Mouse (Mus musculus): ENCODE data around the gene Vwce. TPM values are rescaled to one million over a fixed set of nuclear protein-coding genes. Genes with fewer than 3 reads are reported as not detected.

Vwce gene
- polyA plus RNA-seq, 1 experiment, result not detected

GRCm38 (mm10) chr19:10710751-10711150 is 76.7 kb downstream of the Vwce start:
- TF ChIP-seq CTCF (IDR thresholded peaks at IDR 0.05; ENCODE audit: low read depth, low read length), result no peak
- TF ChIP-seq POLR2A (IDR thresholded peaks at IDR 0.05; ENCODE audit: borderline replicate concordance, low read depth, low read length), result no peak
- Histone ChIP-seq H3K4me3 (ENCODE audit: insufficient read depth, low read length) (no peak overlapping the region), H3K4me1 (ENCODE audit: control insufficient read depth, insufficient read depth, low read length) (peaks cover 21% of the 10 kb centered on the region), H3K27ac (ENCODE audit: insufficient read depth, low read depth, low read length) (no peak overlapping the region)

- no peak for TF ChIP-seq CTCF (IDR thresholded peaks at IDR 0.05; ENCODE audit: low read depth, low read length)
- H3K27ac ChIP-seq (ENCODE audit: insufficient read depth, low read depth, low read length), result no peak overlapping the region
- H3K4me3 ChIP-seq (ENCODE audit: insufficient read depth, low read length), result no peak overlapping the region
- peaks cover 24% of the 10 kb centered on the region for H3K4me1 ChIP-seq (ENCODE audit: control insufficient read depth, insufficient read depth, low read length)
These were observed 78.2 kb downstream of the Vwce start for GRCm38 (mm10) chr19:10712194-10712593.

GRCm38 (mm10) chr19:10712646-10713045 is 78.6 kb downstream of the Vwce start:
- H3K27ac ChIP-seq (ENCODE audit: insufficient read depth, low read depth, low read length), result no peak overlapping the region
- TF ChIP-seq CTCF (IDR thresholded peaks at IDR 0.05; ENCODE audit: low read depth, low read length), result no peak

GRCm38 (mm10) chr19:10713551-10713950 is 79.5 kb downstream of the Vwce start:
- Histone ChIP-seq H3K27ac (ENCODE audit: insufficient read depth, low read depth, low read length) (no peak overlapping the region), H3K4me3 (ENCODE audit: insufficient read depth, low read length) (no peak overlapping the region), H3K4me1 (ENCODE audit: control insufficient read depth, insufficient read depth, low read length) (peaks cover 26% of the 10 kb centered on the region)
- TF ChIP-seq CTCF (IDR thresholded peaks at IDR 0.05; ENCODE audit: low read depth, low read length) (no peak), POLR2A (IDR thresholded peaks at IDR 0.05; ENCODE audit: borderline replicate concordance, low read depth, low read length) (no peak)

More at GRCm38 (mm10) chr19:10712646-10713045, 78.6 kb downstream of the Vwce start:
- Histone ChIP-seq H3K4me3 (ENCODE audit: insufficient read depth, low read length) (no peak overlapping the region), H3K4me1 (ENCODE audit: control insufficient read depth, insufficient read depth, low read length) (peaks cover 24% of the 10 kb centered on the region)

GRCm38 (mm10) chr19:10714168-10714567 is 80.2 kb downstream of the Vwce start:
- no peak overlapping the region for H3K27ac ChIP-seq (ENCODE audit: insufficient read depth, low read depth, low read length)
- no peak overlapping the region for H3K4me3 ChIP-seq (ENCODE audit: insufficient read depth, low read length)
- peaks cover 24% of the 10 kb centered on the region for H3K4me1 ChIP-seq (ENCODE audit: control insufficient read depth, insufficient read depth, low read length)
- TF ChIP-seq POLR2A (IDR thresholded peaks at IDR 0.05; ENCODE audit: borderline replicate concordance, low read depth, low read length) (no peak), CTCF (IDR thresholded peaks at IDR 0.05; ENCODE audit: low read depth, low read length) (no peak)

GRCm38 (mm10) chr19:10714682-10715475 is 80.9 kb downstream of the Vwce start:
- TF ChIP-seq POLR2A (IDR thresholded peaks at IDR 0.05; ENCODE audit: borderline replicate concordance, low read depth, low read length) (no peak), CTCF (IDR thresholded peaks at IDR 0.05; ENCODE audit: low read depth, low read length) (peak; percentile 50)
- H3K4me3 ChIP-seq (ENCODE audit: insufficient read depth, low read length), result no peak overlapping the region
- H3K27ac ChIP-seq (ENCODE audit: insufficient read depth, low read depth, low read length), result no peak overlapping the region
- H3K4me1 ChIP-seq (ENCODE audit: control insufficient read depth, insufficient read depth, low read length), result peaks cover 19% of the 10 kb centered on the region

- Histone ChIP-seq H3K27ac (ENCODE audit: insufficient read depth, low read depth, low read length) (no peak overlapping the region), H3K4me3 (ENCODE audit: insufficient read depth, low read length) (no peak overlapping the region), H3K4me1 (ENCODE audit: control insufficient read depth, insufficient read depth, low read length) (peaks cover 19% of the 10 kb centered on the region)
- TF ChIP-seq CTCF (IDR thresholded peaks at IDR 0.05; ENCODE audit: low read depth, low read length) (no peak), POLR2A (IDR thresholded peaks at IDR 0.05; ENCODE audit: borderline replicate concordance, low read depth, low read length) (no peak)
These were observed 81.5 kb downstream of the Vwce start for GRCm38 (mm10) chr19:10715476-10715875.

Other genes with a start within 250 kb of the Vwce start
- gene Syt7, start 245.1 kb upstream of the Vwce start, polyA plus RNA-seq (2012; ENCODE audit: insufficient read depth, insufficient read length, missing spikeins), result not detected in 2 replicates
- gene Lrrc10b, start 176.7 kb upstream of the Vwce start, polyA plus RNA-seq (2012; ENCODE audit: insufficient read depth, insufficient read length, missing spikeins), result not detected in 2 replicates
- 0.54 TPM in 1 of 2 replicates, not detected in the other for gene Ppp1r32, start 151.3 kb upstream of the Vwce start, polyA plus RNA-seq (2012; ENCODE audit: insufficient read depth, insufficient read length, missing spikeins)
- 62.0 and 62.8 TPM in 2 replicates for gene Cpsf7, start 108.9 kb upstream of the Vwce start, polyA plus RNA-seq (2012; ENCODE audit: insufficient read depth, insufficient read length, missing spikeins)
- 47.0 and 51.9 TPM in 2 replicates for gene Sdhaf2, start 108.1 kb upstream of the Vwce start, polyA plus RNA-seq (2012; ENCODE audit: insufficient read depth, insufficient read length, missing spikeins)
- 6.6 and 7.8 TPM in 2 replicates for gene Tmem216, start 78.0 kb upstream of the Vwce start, polyA plus RNA-seq (2012; ENCODE audit: insufficient read depth, insufficient read length, missing spikeins)
- 30.1 and 34.2 TPM in 2 replicates for gene Cyb561a3, start 57.0 kb upstream of the Vwce start, polyA plus RNA-seq (2012; ENCODE audit: insufficient read depth, insufficient read length, missing spikeins)
- 8.4 and 10.6 TPM in 2 replicates for gene Tmem138, start 56.9 kb upstream of the Vwce start, polyA plus RNA-seq (2012; ENCODE audit: insufficient read depth, insufficient read length, missing spikeins)
- 85.9 and 103 TPM in 2 replicates for gene Ddb1, start 28.9 kb upstream of the Vwce start, polyA plus RNA-seq (2012; ENCODE audit: insufficient read depth, insufficient read length, missing spikeins)
- 4.9 and 7.1 TPM in 2 replicates for gene Tkfc, start 28.6 kb upstream of the Vwce start, polyA plus RNA-seq (2012; ENCODE audit: insufficient read depth, insufficient read length, missing spikeins)
- gene Pga5, start 43.9 kb downstream of the Vwce start, polyA plus RNA-seq (2012; ENCODE audit: insufficient read depth, insufficient read length, missing spikeins), result not detected in 2 replicates
- gene Vps37c, start 54.5 kb downstream of the Vwce start, polyA plus RNA-seq (2012; ENCODE audit: insufficient read depth, insufficient read length, missing spikeins), result 39.9 and 41.7 TPM in 2 replicates
- not detected in 2 replicates for gene Cd5, start 104.8 kb downstream of the Vwce start, polyA plus RNA-seq (2012; ENCODE audit: insufficient read depth, insufficient read length, missing spikeins)
- not detected in 2 replicates for gene Cd6, start 195.8 kb downstream of the Vwce start, polyA plus RNA-seq (2012; ENCODE audit: insufficient read depth, insufficient read length, missing spikeins)
- gene Slc15a3, start 205.5 kb downstream of the Vwce start, polyA plus RNA-seq (2012; ENCODE audit: insufficient read depth, insufficient read length, missing spikeins), result 93.7 and 94.6 TPM in 2 replicates
- 2.1 and 3.1 TPM in 2 replicates for gene Tmem132a, start 235.7 kb downstream of the Vwce start, polyA plus RNA-seq (2012; ENCODE audit: insufficient read depth, insufficient read length, missing spikeins)
- 75.4 and 80.6 TPM in 2 replicates for gene Tmem109, start 247.8 kb downstream of the Vwce start, polyA plus RNA-seq (2012; ENCODE audit: insufficient read depth, insufficient read length, missing spikeins)